Mouse (Mus musculus): Measurements from ENCODE around the gene Zfp536. TPM values are rescaled to one million over a fixed set of nuclear protein-coding genes. Genes with fewer than 3 reads are reported as not detected.

The Zfp536 gene
- polyA plus RNA-seq (2016; fragmentation: Nextera tagmentation; extraction: Ambion mirVana) = 15.6 and 19.0 TPM in 2 replicates

- Histone ChIP-seq H3K9me3 (no peaks in the 10 kb centered on the region), H3K4me3 (peak within 1 kb of the TSS; percentile 76), H3K27ac (replicated peaks) (peak within 1 kb of the TSS; percentile 90), H3K36me3 (replicated peaks) (no peaks in the 10 kb centered on the region), H3K4me1 (peaks cover 65% of the 10 kb centered on the region), H3K27me3 (replicated peaks; ENCODE audit: low read depth, poor library complexity, severe bottlenecking) (peaks cover 96% of the 10 kb centered on the region)
- DNase-seq (ENCODE audit: low spot score) = peak; percentile 39
- WGBS = under 1% methylated on average over 27 of the region's 27 CpGs
Measured at GRCm38 (mm10) chr7:37773312-37773702, at the start of gene Zfp536. TSS of gene Zfp536 (minus strand) at chr7:37773641.

DNA sequence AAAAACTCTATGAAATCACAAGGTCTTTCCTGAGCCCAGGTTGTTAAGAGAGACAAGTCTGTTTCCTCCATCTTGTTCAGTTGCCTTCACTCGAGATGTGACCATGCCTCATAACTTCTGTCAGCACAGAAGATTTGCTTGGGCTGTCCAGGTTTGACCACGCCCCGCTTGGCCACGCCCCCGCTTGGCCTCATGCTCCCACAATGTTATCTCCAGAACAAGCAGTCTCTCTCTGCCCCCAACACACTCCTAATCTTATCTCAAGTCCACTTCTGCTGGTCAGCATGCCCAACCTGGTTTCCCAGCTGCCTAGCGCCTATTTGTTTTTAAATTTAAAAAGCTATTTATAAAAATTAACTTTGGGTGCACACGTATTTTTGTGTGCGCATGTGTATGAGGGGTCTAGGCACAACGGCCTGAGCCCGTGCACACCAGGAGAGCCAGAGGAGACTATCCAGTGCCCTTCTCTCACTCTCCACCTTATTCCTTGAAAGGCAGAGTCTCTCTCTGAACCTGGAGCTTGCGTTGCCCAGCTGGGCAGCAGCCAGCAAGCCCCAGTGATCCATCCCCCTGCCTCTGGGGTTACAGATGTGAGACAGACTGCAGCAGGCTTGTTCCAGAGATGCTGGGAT is 47.3 kb upstream of the Zfp536 start:
- no peaks in the 10 kb centered on the region for H3K9me3 ChIP-seq
- no peaks in the 10 kb centered on the region for H3K36me3 ChIP-seq (replicated peaks)
- no peaks in the 10 kb centered on the region for H3K4me1 ChIP-seq
- H3K27me3 ChIP-seq (replicated peaks; ENCODE audit: low read depth, poor library complexity, severe bottlenecking) = no peaks in the 10 kb centered on the region; the same call in 1 of the 2 replicates
- DNase-seq (ENCODE audit: low spot score) = no peak
- WGBS = 83% methylated on average over 11 of the region's 11 CpGs
- no peak overlapping the region for H3K4me3 ChIP-seq
- no peak overlapping the region for H3K27ac ChIP-seq (replicated peaks)

DNA sequence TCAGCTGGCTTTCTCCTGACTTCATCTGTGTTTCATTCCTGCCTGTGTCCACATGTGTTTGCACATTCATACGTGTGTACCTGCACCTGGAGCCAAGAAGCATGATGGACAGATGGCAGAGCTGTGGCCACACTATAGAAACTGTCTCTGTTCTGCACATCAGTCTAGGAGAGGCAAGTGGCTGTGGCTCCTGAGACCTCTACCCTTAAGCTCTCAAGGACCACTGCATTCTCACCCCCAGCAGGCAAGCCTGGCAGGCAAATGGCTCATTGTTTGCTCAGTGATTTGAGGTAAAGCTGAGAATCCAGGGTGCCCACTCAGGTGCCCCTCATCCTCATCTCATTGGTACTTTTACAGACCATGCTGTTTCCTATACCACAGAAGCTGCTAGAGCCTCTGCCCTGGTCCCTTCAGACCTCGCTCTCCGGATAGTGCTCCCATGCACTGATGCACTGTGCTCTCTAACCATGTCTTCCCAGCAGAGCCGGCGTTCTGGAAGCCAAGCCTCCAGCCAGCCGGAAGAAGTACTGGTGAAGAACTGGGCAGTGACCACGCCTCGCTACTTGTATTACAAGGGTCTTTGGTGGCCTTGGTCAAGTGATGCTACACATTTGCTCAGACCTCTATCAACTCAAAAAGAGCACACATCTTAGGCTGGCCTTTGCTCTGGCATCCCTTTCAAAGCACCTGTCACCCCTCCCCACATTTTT is 45.3 kb upstream of the Zfp536 start:
- H3K27ac ChIP-seq (replicated peaks) = no peak overlapping the region
- H3K27me3 ChIP-seq (replicated peaks; ENCODE audit: low read depth, poor library complexity, severe bottlenecking) = no peaks in the 10 kb centered on the region; the same call in 1 of the 2 replicates
- 88% methylated on average over 8 of the region's 8 CpGs for WGBS
- DNase-seq (ENCODE audit: low spot score) = no peak
- no peaks in the 10 kb centered on the region for H3K9me3 ChIP-seq
- H3K4me3 ChIP-seq = no peak overlapping the region
- no peaks in the 10 kb centered on the region for H3K4me1 ChIP-seq
- H3K36me3 ChIP-seq (replicated peaks) = no peaks in the 10 kb centered on the region

- no peaks in the 10 kb centered on the region for H3K36me3 ChIP-seq (replicated peaks)
- H3K27me3 ChIP-seq (replicated peaks; ENCODE audit: low read depth, poor library complexity, severe bottlenecking) = no peaks in the 10 kb centered on the region; the same call in 1 of the 2 replicates
- no peak overlapping the region for H3K4me3 ChIP-seq
- no peaks in the 10 kb centered on the region for H3K9me3 ChIP-seq
- no peaks in the 10 kb centered on the region for H3K4me1 ChIP-seq
- DNase-seq (ENCODE audit: low spot score) = no peak
- WGBS = 88% methylated on average over 7 of the region's 7 CpGs
- H3K27ac ChIP-seq (replicated peaks) = no peak overlapping the region
Measured at GRCm38 (mm10) chr7:37816901-37817300, 43.5 kb upstream of the Zfp536 start.

DNA sequence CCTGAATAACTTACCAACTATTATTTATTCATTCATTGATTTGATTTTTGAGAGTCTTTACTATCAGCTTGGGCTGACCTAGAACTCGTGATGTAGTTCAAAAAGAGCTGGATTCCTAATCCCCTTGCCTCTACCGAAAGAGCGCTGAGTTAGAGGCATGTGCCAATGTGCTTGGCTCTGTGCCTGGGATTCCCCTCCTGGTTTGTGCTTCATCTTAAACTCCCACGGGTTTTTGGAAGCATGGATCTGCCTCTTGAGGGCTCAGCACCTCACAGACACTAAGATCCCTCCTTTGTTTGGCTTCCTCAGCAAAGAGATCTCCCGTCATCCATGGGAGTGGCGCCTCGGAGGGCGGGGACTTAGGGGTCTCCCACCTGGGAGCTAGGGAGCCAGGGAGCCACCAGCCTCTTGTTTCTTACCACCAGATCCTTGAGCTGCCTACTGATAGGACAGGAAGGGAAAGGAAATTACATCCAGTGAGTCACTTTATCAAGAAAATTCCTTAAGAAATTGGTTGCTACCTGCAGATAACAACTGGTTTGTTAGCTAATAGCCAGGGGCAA is 41.5 kb upstream of the Zfp536 start:
- Histone ChIP-seq H3K4me3 (no peak overlapping the region), H3K27me3 (replicated peaks; ENCODE audit: low read depth, poor library complexity, severe bottlenecking) (no peaks in the 10 kb centered on the region; the same call in 1 of the 2 replicates), H3K9me3 (no peaks in the 10 kb centered on the region), H3K4me1 (no peaks in the 10 kb centered on the region), H3K27ac (replicated peaks) (no peak overlapping the region), H3K36me3 (replicated peaks) (no peaks in the 10 kb centered on the region)
- DNase-seq (ENCODE audit: low spot score) = no peak
- 55% methylated on average over 8 of the region's 8 CpGs for WGBS

- Histone ChIP-seq H3K27ac (replicated peaks) (no peak overlapping the region), H3K4me3 (no peak overlapping the region), H3K27me3 (replicated peaks; ENCODE audit: low read depth, poor library complexity, severe bottlenecking) (no peaks in the 10 kb centered on the region), H3K4me1 (no peaks in the 10 kb centered on the region), H3K36me3 (replicated peaks) (no peaks in the 10 kb centered on the region), H3K9me3 (no peaks in the 10 kb centered on the region)
- 83% methylated on average over 10 of the region's 10 CpGs for WGBS
- no peak for DNase-seq (ENCODE audit: low spot score)
Measured at GRCm38 (mm10) chr7:37813676-37814075, 40.2 kb upstream of the Zfp536 start.

GRCm38 (mm10) chr7:37809908-37810307 is 36.5 kb upstream of the Zfp536 start:
- Histone ChIP-seq H3K27ac (replicated peaks) (no peak overlapping the region), H3K4me3 (no peak overlapping the region), H3K4me1 (no peaks in the 10 kb centered on the region), H3K36me3 (replicated peaks) (no peaks in the 10 kb centered on the region), H3K9me3 (no peaks in the 10 kb centered on the region), H3K27me3 (replicated peaks; ENCODE audit: low read depth, poor library complexity, severe bottlenecking) (no peaks in the 10 kb centered on the region)
- no peak for DNase-seq (ENCODE audit: low spot score)
- WGBS = 89% methylated on average over 5 of the region's 5 CpGs

- H3K9me3 ChIP-seq = no peaks in the 10 kb centered on the region
- H3K27me3 ChIP-seq (replicated peaks; ENCODE audit: low read depth, poor library complexity, severe bottlenecking) = no peaks in the 10 kb centered on the region
- 92% methylated on average over 4 of the region's 4 CpGs for WGBS
- no peak overlapping the region for H3K27ac ChIP-seq (replicated peaks)
- no peaks in the 10 kb centered on the region for H3K4me1 ChIP-seq
- no peak for DNase-seq (ENCODE audit: low spot score)
- no peak overlapping the region for H3K4me3 ChIP-seq
- no peaks in the 10 kb centered on the region for H3K36me3 ChIP-seq (replicated peaks)
Measured at GRCm38 (mm10) chr7:37809001-37809400, 35.6 kb upstream of the Zfp536 start.

DNA sequence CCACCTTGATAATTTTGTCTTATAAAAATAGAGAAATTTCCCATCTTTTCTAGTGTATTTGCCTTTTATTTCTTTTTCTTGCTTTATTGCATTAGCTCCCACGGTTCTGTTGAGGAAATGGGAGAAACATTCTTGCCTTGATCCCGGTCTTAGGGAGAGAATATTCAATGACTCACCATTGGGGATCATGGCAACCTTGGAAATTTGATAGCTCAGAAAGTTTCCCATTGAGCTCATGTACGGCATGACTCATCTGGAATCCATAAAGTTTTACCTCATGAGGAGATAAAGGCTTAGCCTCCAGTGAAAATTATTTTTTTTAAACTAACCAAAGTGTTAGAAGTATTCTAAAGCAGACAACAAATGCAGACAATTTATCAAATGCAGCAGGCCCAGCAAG is 27.7 kb upstream of the Zfp536 start:
- Histone ChIP-seq H3K4me3 (no peak overlapping the region), H3K27me3 (replicated peaks; ENCODE audit: low read depth, poor library complexity, severe bottlenecking) (no peaks in the 10 kb centered on the region), H3K27ac (replicated peaks) (no peak overlapping the region), H3K4me1 (peaks cover 6% of the 10 kb centered on the region; the same call in 1 of the 2 replicates), H3K9me3 (no peaks in the 10 kb centered on the region), H3K36me3 (replicated peaks) (no peaks in the 10 kb centered on the region)
- no peak for DNase-seq (ENCODE audit: low spot score)
- WGBS = 52% methylated on average over 3 of the region's 3 CpGs

DNA sequence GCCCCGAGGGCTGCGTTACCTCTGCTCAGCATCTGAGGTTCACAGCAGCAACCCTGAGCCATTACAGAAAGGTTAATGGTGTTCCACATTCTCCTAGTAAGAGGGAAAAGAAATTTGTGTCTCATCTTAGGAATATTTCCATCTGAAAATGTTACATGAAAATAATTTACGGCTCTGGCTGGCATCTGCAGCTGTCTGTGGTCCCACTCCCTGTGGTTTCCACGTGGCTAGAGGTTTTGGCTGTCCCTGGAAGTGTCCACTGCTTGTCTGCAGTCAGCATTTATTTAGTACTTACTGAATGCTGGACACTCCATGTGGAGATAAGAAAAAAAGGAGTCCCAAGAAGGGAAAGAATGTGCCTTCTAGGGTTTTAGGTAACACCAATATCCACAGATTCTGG is 15.3 kb upstream of the Zfp536 start:
- H3K4me3 ChIP-seq = no peak overlapping the region
- H3K4me1 ChIP-seq = no peaks in the 10 kb centered on the region
- 78% methylated on average over 4 of the region's 4 CpGs for WGBS
- H3K9me3 ChIP-seq = no peaks in the 10 kb centered on the region
- H3K27me3 ChIP-seq (replicated peaks; ENCODE audit: low read depth, poor library complexity, severe bottlenecking) = no peaks in the 10 kb centered on the region
- no peak overlapping the region for H3K27ac ChIP-seq (replicated peaks)
- H3K36me3 ChIP-seq (replicated peaks) = no peaks in the 10 kb centered on the region
- no peak for DNase-seq (ENCODE audit: low spot score)

DNA sequence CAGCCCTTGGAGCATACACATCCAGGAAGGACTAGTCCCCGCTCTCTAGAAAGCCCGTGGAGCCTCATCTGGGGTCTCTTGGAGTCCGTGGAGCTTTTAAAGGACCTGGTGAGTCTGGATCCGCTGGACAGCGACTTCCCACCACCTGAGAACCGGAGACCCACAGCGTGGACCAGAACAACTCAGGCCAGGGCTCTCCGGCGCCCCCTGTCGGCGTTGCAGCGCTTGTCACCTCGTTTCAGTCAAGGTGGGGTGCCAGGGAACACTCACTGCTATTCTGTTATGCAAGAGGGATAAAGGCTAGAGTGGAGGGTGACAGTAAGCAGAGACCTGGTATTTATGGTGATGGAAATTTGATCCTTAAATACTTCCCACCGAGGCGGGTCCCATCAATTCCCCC is 2.1 kb upstream of the Zfp536 start:
- 2% methylated on average over 15 of the region's 15 CpGs for WGBS
- Histone ChIP-seq H3K27ac (replicated peaks) (no peak overlapping the region), H3K27me3 (replicated peaks; ENCODE audit: low read depth, poor library complexity, severe bottlenecking) (peaks cover 76% of the 10 kb centered on the region)

DNA sequence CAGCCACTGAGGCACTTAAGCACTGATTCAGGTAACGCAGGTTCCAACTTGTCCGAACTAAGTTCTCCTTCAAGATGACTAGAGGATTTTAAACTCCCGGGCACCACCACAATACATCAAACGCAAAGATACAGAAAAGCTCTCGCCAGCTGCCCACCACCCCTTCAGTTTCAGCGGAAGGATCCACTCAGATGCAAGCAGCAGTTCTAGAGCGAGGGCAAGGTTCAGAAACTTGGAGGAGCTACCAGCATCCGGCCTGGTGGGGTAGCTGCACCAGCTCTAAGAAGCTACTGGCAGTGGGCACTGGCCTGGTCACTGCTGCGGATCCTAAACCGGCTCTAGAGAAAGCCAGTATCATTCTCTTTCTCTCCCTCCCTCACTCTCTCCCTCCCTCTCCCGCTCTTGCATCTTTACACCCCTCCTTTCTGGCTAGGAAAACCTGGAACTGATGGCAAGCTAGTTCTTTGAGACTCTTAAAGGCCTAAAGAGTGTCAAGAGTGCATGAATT is 1.1 kb upstream of the Zfp536 start:
- no peaks in the 10 kb centered on the region for H3K36me3 ChIP-seq (replicated peaks)
- no peaks in the 10 kb centered on the region for H3K9me3 ChIP-seq
- H3K27ac ChIP-seq (replicated peaks) = no peak overlapping the region
- no peak overlapping the region for H3K4me3 ChIP-seq
- H3K27me3 ChIP-seq (replicated peaks; ENCODE audit: low read depth, poor library complexity, severe bottlenecking) = peaks cover 85% of the 10 kb centered on the region
- peaks cover 55% of the 10 kb centered on the region for H3K4me1 ChIP-seq
- peak; percentile 29 for DNase-seq (ENCODE audit: low spot score)
- WGBS = 8% methylated on average over 11 of the region's 11 CpGs

More for the DNA sequence above, 2.1 kb upstream of the Zfp536 start:
- H3K9me3 ChIP-seq = no peaks in the 10 kb centered on the region
- H3K36me3 ChIP-seq (replicated peaks) = no peaks in the 10 kb centered on the region
- DNase-seq (ENCODE audit: low spot score) = peak; percentile 82
- H3K4me3 ChIP-seq = peak overlapping the region; percentile 25; the same call in 1 of the 2 replicates
- H3K4me1 ChIP-seq = peaks cover 45% of the 10 kb centered on the region
